Mouse (Mus musculus): ENCODE data around the gene Lcn2.
A peak's percentile ranks its signal among the peaks of the same experiment; 100 is the strongest.

Lcn2 gene

DNA sequence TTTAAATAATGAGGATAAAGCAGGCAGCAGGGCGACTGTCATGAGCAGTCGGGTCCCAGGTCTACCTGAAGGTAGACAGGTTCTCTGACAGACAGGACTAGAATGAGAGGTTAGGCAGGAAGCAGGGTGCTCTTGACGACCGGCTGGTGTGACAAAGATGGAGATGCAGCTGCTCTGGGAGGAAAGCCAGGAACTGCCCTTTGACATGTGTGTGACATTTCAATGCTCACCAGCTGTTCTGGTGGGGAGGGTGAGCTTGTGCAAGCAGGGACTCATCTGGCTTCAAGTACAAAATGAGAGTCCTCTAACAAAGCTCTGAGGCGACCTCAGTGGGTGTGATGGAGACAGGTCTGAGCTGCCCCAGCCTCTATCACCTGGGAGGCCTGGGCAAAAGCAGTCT, 25.9 kb upstream of the Lcn2 start:
- no peak for DNase-seq (ENCODE audit: low read depth, low spot score)

- no peak for DNase-seq (ENCODE audit: low read depth, low spot score)
Measured at GRCm38 (mm10) chr2:32412742-32413531, 24.9 kb upstream of the Lcn2 start.

GRCm38 (mm10) chr2:32411407-32411806, 23.4 kb upstream of the Lcn2 start:
- no peak for DNase-seq (ENCODE audit: low read depth, low spot score)

DNA sequence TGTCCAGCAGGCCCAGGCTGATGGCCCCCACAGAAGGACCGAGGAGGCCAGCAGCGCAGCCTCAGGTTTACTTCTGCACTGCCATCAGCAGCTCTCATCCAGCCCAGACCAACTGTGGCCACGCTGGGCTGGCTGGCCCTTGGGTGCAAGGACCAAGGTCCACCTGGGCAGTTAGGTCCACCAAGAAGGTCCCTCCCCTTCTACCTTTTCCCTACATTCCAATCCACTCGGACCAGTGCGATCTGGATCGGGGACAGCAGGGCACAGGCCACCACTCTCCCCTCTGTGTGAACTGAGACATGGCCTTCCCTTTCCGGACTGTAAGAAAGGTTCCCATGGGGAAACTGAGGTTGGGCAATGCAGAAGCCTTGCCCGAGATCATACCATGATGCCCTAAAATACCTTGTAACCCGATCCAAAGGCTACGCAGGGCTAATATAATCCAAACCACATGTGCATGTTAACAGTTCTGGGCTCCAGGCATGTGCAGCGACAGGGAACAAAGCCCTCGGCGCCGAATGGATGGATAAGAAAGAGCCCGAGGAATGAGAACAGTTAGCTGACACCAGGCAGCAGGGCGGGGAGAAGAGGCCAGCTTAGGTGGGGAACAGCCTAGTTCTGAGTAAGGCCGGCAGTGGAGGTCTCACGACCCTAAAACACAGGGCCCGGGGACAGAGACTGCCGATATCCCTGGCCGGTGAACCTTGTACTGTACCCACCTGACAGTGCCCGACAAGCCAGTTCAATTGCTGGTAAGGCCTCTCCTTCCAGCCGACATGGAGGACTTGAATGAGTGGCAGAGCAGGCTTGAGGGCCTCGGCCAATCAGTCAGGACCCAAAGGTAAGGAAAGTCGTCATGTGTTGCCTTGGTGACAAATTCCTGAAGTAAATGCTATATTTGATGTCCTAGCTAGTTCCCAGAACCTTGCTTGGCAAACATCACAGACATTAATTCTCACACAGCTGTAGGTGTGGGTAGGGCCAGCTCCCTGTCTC, 20.7 kb upstream of the Lcn2 start:
- no peak for DNase-seq (ENCODE audit: low read depth, low spot score)

DNA sequence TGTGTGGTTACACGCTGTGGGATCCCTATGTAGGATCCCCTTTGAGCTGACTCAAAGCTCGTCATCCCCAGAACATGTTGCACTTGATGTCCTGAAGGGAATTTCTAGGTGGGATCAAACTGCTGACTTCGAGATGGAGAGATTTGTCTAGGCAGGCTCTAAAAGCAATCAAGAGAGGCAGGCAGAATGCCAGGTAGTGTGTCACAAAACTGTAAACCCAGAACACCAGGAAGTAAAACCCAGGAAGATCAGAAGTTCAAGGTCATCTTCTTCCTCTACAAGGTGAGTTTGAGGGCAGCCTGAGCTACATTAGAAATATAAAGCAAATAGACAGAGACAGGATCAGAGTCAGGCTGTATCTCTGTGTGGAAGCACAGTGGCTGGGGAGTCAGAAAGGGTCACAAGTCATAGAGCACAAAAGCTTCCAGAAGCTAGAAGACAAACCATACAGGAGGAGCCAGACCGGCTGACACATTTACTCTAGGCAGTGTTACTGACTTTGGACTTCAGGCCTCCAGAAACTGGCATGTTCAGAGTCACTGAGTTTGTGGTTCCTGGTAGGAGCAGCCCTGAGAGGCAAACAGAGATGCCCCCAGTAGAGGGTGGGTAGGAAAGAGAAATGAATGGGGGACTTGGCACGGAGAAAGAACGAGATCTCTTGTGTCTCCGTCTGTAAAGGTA, 19.2 kb upstream of the Lcn2 start:
- DNase-seq (ENCODE audit: low read depth, low spot score): no peak

GRCm38 (mm10) chr2:32404663-32405062, 16.6 kb upstream of the Lcn2 start:
- DNase-seq (ENCODE audit: low read depth, low spot score): peak; percentile 93

- DNase-seq (ENCODE audit: low read depth, low spot score): no peak
Measured at GRCm38 (mm10) chr2:32396695-32397094, 8.6 kb upstream of the Lcn2 start.

DNA sequence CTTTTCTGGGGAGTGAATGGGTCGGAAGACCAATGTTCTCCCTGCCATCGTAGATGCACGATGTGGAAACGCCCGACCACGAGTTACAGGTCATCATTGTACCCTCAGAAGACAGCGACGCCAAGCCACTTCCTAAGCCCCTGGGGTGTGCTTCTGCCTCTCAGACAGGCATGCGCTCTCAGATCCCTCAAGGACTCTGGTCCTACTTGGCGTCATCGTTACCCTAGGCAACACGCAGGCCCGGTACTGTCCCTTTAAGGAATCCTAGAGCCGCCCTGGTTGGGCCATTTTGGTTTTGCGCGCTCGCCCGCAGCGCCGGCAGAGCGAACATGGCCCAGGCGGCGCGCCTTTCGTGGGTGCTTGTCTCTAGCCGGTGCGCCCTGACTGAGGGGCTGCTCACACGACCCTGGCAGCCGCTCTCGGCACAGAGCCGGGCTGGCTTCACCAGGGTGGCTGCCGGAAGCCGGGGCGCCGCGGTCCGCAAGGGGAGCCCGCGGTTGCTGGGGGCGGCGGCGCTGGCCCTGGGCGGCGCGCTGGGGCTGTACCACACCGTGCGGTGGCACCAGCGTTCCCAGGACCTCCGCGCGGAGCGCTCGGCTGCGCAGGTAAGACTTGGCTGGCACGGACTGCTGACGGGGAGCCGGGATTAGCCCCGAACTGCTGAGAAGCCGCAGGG, 8.0 kb upstream of the Lcn2 start:
- peak; percentile 97 for DNase-seq (ENCODE audit: low read depth, low spot score)

DNA sequence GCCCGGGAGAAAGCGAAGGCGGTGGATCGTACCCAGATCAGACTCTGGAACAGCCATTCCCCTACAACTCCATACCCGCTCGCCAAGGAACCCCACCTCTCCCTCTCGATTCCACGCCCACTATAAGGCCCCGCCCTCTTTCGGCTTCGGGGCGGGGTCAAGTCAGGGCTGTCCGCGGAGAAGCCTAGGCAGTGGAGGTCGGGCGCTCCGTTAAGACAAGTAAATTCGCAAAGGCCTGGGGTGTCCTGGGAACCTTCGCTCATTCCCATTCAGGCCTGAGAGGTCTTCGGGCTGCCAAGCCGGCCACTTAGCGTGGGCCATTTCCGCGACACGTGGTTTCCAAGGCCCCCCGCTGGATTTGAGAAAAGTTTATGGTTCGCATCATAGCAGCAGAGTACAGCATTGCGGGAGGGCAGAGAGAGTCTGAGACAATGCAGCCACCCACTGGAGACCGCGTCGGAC, 7.5 kb upstream of the Lcn2 start, which contains the start of gene Ptges2:
Gene Ptges2, plus strand, starts transcription at position 413 of the 462 bp plus-strand sequence.
- DNase-seq (ENCODE audit: low read depth, low spot score): peak; percentile 95

GRCm38 (mm10) chr2:32394973-32395372, 6.9 kb upstream of the Lcn2 start:
- no peak for DNase-seq (ENCODE audit: low read depth, low spot score)

GRCm38 (mm10) chr2:32392063-32392462, 4.0 kb upstream of the Lcn2 start:
- DNase-seq (ENCODE audit: low read depth, low spot score): no peak

GRCm38 (mm10) chr2:32390871-32391270, 2.8 kb upstream of the Lcn2 start:
- no peak for DNase-seq (ENCODE audit: low read depth, low spot score)

DNA sequence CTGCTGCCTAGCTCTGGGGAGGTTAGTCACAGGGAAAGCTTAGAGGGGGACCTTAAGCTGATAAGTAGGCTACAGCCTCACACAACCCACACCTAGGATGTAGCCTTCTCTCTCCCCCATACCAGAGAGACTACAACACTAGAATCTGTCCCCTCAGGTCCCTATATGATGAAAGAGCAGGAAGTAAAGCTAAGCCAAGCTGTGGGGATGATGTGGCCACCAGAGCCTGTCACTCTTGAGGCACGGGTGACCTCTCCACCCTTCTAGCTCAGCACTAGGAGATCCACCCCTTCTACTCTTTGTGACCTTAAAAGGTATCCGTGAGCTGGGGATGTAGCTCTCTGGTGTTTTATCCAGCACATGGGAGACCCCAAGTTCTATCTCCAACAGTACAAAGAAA, 1.1 kb upstream of the Lcn2 start:
- no peak for DNase-seq (ENCODE audit: low read depth, low spot score)

- peak; percentile 52 for DNase-seq (ENCODE audit: low read depth, low spot score)
Measured at GRCm38 (mm10) chr2:32382689-32383088, 5.4 kb downstream of the Lcn2 start.

DNA sequence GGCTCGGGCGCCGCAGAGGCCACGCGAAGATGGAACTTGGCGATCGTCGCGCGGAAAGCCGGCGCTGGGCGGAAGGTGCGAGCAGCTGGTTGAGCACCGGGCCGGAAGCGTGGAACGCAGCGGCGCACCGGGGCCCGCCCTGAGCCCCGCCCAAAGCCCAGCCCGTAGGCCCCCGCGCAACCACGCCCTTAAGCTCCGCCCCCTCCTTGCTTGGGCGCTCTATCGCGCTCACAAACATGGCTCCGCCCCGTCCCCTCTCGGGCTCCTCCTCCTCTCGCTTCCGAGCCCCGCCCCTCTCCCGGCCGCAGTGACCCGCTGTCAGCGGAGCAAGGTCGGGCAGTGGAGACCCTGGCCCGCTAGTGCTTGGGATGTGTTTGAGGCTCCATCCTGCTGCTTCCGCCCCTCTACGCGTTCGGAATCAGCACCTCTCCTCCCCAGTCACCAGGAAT, 6.3 kb downstream of the Lcn2 start, which contains the start of gene 1110008P14Rik:
Gene 1110008P14Rik, minus strand, starts transcription at position 164 of the 449 bp plus-strand sequence.
- DNase-seq (ENCODE audit: low read depth, low spot score): peak; percentile 81

GRCm38 (mm10) chr2:32381141-32381774, 6.8 kb downstream of the Lcn2 start:
- DNase-seq (ENCODE audit: low read depth, low spot score): no peak

DNA sequence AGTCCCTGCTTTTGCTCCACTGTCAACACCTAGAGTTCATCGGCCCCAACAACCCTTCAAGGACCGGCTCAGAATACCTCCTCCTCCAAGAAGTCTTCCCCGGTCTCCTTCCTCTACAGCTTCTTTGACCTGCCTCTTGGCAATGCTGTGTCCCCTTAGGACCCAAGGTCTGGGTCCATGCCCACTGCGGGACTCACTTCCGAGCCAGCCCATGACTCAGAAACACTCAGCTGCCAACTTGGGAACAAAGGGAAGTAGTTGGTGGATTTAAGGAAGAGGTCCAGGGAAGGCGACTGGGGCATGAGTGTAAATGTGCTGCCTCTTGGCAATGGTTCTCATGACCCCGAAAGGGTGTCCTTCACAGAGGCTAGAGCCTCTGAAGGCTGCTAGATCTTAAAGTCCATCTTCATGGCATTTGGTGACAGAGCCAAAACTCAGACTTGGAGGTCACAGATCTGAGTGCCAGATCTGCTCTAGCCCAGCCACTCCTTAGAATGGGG, 8.0 kb downstream of the Lcn2 start:
- no peak for DNase-seq (ENCODE audit: low read depth, low spot score)

DNA sequence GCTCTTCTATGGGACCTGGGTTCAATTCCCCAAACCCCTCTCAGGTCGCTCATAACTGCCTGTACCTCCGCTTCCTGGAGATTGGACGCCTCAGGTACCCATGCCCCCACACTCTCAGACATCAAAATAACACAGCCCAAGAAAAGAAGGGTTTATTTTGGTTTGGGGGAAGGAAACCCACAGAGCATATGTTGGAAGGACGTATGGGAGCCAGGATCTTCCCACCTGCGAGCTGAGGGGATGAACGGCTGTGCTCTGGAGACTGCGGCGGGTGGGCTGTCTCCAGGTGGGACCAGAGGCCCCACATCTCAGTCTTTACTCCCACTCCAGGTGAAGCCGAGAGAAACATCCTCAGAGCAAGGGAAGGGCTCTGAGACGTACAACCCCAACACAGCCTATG, 11.1 kb downstream of the Lcn2 start:
- peak; percentile 68 for DNase-seq (ENCODE audit: low read depth, low spot score)

DNA sequence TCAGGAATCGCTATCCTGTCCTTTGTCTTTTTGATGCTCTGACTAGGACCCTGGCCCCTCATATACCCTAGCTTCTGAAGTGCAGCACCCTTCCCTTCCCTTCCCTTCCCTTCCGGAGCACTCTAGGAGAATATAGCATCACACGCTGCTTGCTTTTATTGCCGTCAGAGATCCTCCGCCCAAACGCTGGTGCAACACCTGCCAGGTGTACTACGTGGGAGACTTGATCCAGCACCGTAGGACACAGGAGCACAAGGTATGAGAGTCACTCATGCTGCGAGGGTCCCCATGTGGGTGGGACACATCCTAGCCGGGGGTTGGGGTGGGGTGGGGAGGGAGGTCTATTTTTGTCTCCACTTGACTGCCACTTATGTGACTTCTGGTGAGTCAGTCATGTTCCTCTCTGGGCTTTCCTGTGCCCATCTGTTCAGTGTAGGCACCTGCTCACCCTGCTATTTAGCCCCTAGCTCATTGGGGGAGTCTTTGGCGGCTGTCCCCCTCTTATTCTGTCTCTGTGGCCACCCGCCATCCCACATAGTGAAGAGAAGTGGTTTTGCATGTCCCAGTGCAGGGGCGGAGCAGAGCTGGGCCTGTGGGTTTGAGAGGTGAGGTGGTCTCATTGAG, 12.6 kb downstream of the Lcn2 start:
- DNase-seq (ENCODE audit: low read depth, low spot score): peak; percentile 59

- DNase-seq (ENCODE audit: low read depth, low spot score): no peak
Measured at GRCm38 (mm10) chr2:32374191-32374590, 13.9 kb downstream of the Lcn2 start.

All from telencephalon, adult 2 months (tissue).